Mouse (Mus musculus): ENCODE results near the gene Lima1. TPM values are rescaled to one million over a fixed set of nuclear protein-coding genes. Genes with fewer than 3 reads are reported as not detected.

Gene Lima1
- polyA plus RNA-seq, 1 experiment, result 140 TPM

- Histone ChIP-seq H3K79me2 (ENCODE audit: control insufficient read depth, insufficient read depth) (peaks cover 97% of the 10 kb centered on the region), H3K27me3 (ENCODE audit: control insufficient read depth, insufficient read depth, insufficient read length) (no peaks in the 10 kb centered on the region), H3K4me3 (no peak overlapping the region), H3ac (ENCODE audit: control insufficient read depth, insufficient read length) (no peak overlapping the region), H3K4me2 (ENCODE audit: low read depth) (peak overlapping the region; percentile 2), H3K36me3 (ENCODE audit: control insufficient read depth, insufficient read depth) (peaks cover 34% of the 10 kb centered on the region)
- TF ChIP-seq MAX (IDR thresholded peaks at IDR 0.05; ENCODE audit: low read depth) (no peak), MYOG (IDR thresholded peaks at IDR 0.05; ENCODE audit: control insufficient read depth in 1 of 3, insufficient read depth in 1 of 3, insufficient read length in 2 of 3, low read depth in 2 of 3) (peak in 1 of 3 experiments; percentile 69), TCF12 (IDR thresholded peaks at IDR 0.05; ENCODE audit: insufficient read depth, poor library complexity, severe bottlenecking) (no peak), SRF (IDR thresholded peaks at IDR 0.05; ENCODE audit: control insufficient read depth, insufficient read length, low read depth) (no peak), E2F4 (IDR thresholded peaks at IDR 0.05; ENCODE audit: insufficient read depth) (no peak), USF1 (IDR thresholded peaks at IDR 0.05; ENCODE audit: low read depth) (no peak)
These were observed 63.2 kb downstream of the Lima1 start for GRCm38 (mm10) chr15:99812097-99812496.

DNA sequence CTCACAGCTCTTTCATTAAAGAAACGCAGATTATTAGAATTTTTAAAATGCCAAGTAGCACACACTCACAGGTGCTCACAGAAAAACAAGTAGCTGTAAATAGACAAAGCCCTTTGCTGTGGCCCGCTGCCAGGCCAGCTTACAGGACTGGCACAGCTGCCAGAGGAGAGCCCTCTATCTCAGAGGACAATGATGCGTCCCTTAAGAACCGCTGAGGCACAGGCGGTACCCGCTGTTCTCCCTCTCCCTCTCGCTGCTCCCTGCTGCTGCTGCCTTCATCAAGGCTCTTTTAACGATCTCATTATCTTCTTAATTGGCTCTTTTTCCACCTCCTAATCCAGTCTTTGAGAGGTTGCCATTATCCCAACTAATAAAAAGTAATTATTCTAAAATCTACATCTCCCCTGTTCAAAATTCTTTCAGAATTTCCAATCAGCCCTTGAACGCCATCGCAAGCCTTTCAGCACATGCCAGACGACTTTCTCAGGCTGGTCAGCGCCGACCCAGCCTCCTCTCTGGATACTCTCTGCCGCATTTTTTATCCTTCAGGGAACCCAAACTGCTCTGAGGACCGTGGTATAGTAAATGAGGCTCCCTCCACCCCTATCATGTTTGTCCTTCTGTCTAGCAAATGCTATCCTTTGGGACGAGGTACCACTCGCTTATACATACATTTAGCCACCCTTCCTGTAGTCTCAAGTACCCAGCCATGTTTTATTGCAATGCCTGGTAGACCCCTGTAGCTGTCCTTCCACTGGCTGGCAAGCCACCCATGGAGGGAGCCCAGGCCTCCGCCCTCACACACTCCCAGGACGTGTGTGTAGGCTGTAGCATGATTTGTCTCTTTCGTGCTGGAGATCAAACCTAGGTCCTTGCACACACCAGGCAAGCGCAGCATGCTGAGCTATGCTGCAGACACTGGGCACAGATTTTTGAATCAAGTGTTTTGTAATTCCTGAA, 67.2 kb downstream of the Lima1 start:
- H3K4me2 ChIP-seq (ENCODE audit: low read depth), result peak overlapping the region; percentile 52
- H3ac ChIP-seq (ENCODE audit: control insufficient read depth, insufficient read length), result no peak overlapping the region
- H3K79me2 ChIP-seq (ENCODE audit: control insufficient read depth, insufficient read depth), result peaks cover 86% of the 10 kb centered on the region
- TF ChIP-seq MYOD1 (IDR thresholded peaks at IDR 0.05; ENCODE audit: control insufficient read depth in 1 of 3, insufficient read length in 2 of 3, low read depth in 2 of 3) (peak; percentile 91 to 93 (median 92)), TCF3 (IDR thresholded peaks at IDR 0.05; ENCODE audit: insufficient read length, low read depth) (peak; percentile 32), TCF12 (IDR thresholded peaks at IDR 0.05; ENCODE audit: insufficient read depth, poor library complexity, severe bottlenecking) (peak; percentile 49), POLR2AphosphoS2 (IDR thresholded peaks at IDR 0.05; ENCODE audit: insufficient read length, low read depth) (peak; percentile 64), MYOG (IDR thresholded peaks at IDR 0.05; ENCODE audit: control insufficient read depth in 1 of 3, insufficient read depth in 1 of 3, insufficient read length in 2 of 3, low read depth in 2 of 3) (peak; percentile 63 to 86 (median 85)), CEBPB (IDR thresholded peaks at IDR 0.05; ENCODE audit: insufficient read depth, poor library complexity, severe bottlenecking) (no peak), E2F4 (IDR thresholded peaks at IDR 0.05; ENCODE audit: insufficient read depth) (no peak), SRF (IDR thresholded peaks at IDR 0.05; ENCODE audit: control insufficient read depth, insufficient read length, low read depth) (no peak), POLR2A (IDR thresholded peaks at IDR 0.05; ENCODE audit: insufficient read length, low read depth) (no peak), USF1 (IDR thresholded peaks at IDR 0.05; ENCODE audit: low read depth) (no peak), REST (IDR thresholded peaks at IDR 0.05; ENCODE audit: insufficient read depth, insufficient read length) (no peak), MAX (IDR thresholded peaks at IDR 0.05; ENCODE audit: low read depth) (no peak)
- peaks cover 49% of the 10 kb centered on the region for H3K36me3 ChIP-seq (ENCODE audit: control insufficient read depth, insufficient read depth)
- H3K4me3 ChIP-seq, result no peak overlapping the region
- H3K27me3 ChIP-seq (ENCODE audit: control insufficient read depth, insufficient read depth, insufficient read length), result no peaks in the 10 kb centered on the region

DNA sequence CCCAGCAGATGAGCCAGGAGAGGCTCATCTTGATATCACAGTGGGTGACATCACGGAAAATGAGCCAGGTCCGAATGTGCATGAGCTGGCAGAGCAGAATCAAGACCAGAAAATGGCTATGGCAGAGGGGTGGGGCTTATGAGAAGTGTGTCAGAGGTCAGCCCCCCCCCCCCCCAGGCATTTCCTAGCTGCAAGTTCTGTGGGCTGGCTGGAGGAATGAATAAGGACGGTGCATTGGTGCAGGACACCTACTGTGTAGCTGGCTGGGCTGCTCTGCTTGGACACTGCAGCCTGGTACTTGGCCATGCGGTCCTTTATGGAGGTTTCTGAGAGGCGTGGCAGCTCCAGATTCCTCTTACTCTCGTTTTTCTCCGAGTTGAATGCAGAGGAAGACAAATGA, 69.1 kb downstream of the Lima1 start:
- H3K36me3 ChIP-seq (ENCODE audit: control insufficient read depth, insufficient read depth), result peaks cover 51% of the 10 kb centered on the region
- H3ac ChIP-seq (ENCODE audit: control insufficient read depth, insufficient read length), result no peak overlapping the region
- H3K4me3 ChIP-seq, result no peak overlapping the region
- TF ChIP-seq POLR2AphosphoS2 (IDR thresholded peaks at IDR 0.05; ENCODE audit: insufficient read length, low read depth) (peak; percentile 57), MAX (IDR thresholded peaks at IDR 0.05; ENCODE audit: low read depth) (no peak)
- H3K4me2 ChIP-seq (ENCODE audit: low read depth), result no peak overlapping the region
- H3K27me3 ChIP-seq (ENCODE audit: control insufficient read depth, insufficient read depth, insufficient read length), result no peaks in the 10 kb centered on the region
- peaks cover 70% of the 10 kb centered on the region for H3K79me2 ChIP-seq (ENCODE audit: control insufficient read depth, insufficient read depth)

GRCm38 (mm10) chr15:99805673-99806072, 69.6 kb downstream of the Lima1 start:
- Histone ChIP-seq H3ac (ENCODE audit: control insufficient read depth, insufficient read length) (no peak overlapping the region), H3K27me3 (ENCODE audit: control insufficient read depth, insufficient read depth, insufficient read length) (no peaks in the 10 kb centered on the region), H3K4me3 (no peak overlapping the region), H3K79me2 (ENCODE audit: control insufficient read depth, insufficient read depth) (peaks cover 65% of the 10 kb centered on the region), H3K36me3 (ENCODE audit: control insufficient read depth, insufficient read depth) (peaks cover 56% of the 10 kb centered on the region), H3K4me2 (ENCODE audit: low read depth) (no peak overlapping the region)
- TF ChIP-seq POLR2A (IDR thresholded peaks at IDR 0.05; ENCODE audit: insufficient read length, low read depth) (no peak), MAX (IDR thresholded peaks at IDR 0.05; ENCODE audit: low read depth) (no peak), TCF3 (IDR thresholded peaks at IDR 0.05; ENCODE audit: insufficient read length, low read depth) (no peak), SRF (IDR thresholded peaks at IDR 0.05; ENCODE audit: control insufficient read depth, insufficient read length, low read depth) (no peak), REST (IDR thresholded peaks at IDR 0.05; ENCODE audit: insufficient read depth, insufficient read length) (no peak), CEBPB (IDR thresholded peaks at IDR 0.05; ENCODE audit: insufficient read depth, poor library complexity, severe bottlenecking) (no peak), POLR2AphosphoS2 (IDR thresholded peaks at IDR 0.05; ENCODE audit: insufficient read length, low read depth) (no peak), TCF12 (IDR thresholded peaks at IDR 0.05; ENCODE audit: insufficient read depth, poor library complexity, severe bottlenecking) (no peak), MYOG (IDR thresholded peaks at IDR 0.05; ENCODE audit: control insufficient read depth in 1 of 3, insufficient read depth in 1 of 3, insufficient read length in 2 of 3, low read depth in 2 of 3) (no peak), E2F4 (IDR thresholded peaks at IDR 0.05; ENCODE audit: insufficient read depth) (no peak), MYOD1 (IDR thresholded peaks at IDR 0.05; ENCODE audit: control insufficient read depth in 1 of 3, insufficient read length in 2 of 3, low read depth in 2 of 3) (no peak), USF1 (IDR thresholded peaks at IDR 0.05; ENCODE audit: low read depth) (no peak)

DNA sequence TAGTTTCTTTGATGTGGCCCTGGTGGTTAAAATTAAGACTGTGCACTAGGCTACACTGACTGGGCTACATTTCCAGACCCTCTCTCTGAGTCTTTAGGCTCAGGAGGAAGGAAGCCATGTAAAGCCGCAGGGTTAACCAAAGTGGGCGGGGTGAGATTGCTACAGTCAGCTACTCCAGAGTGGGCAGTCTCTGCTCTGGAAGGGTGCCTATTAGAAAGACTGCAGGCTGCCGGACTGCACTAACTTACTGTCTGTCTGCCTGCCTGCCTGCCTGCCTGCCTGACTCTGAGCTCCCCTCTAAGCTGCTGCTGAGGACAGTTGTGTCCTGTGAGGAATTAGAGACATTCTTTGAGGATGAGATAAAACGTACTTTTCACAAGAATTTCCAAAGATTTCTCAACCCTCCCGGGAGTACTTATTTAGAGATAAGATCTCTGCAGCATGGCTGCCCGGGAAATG, 72.0 kb downstream of the Lima1 start:
- H3ac ChIP-seq (ENCODE audit: control insufficient read depth, insufficient read length), result no peak overlapping the region
- peak overlapping the region; percentile 49 for H3K4me2 ChIP-seq (ENCODE audit: low read depth)
- peaks cover 47% of the 10 kb centered on the region for H3K79me2 ChIP-seq (ENCODE audit: control insufficient read depth, insufficient read depth)
- peak; percentile 66 for TF ChIP-seq POLR2A (IDR thresholded peaks at IDR 0.05; ENCODE audit: insufficient read length, low read depth)
- peak; percentile 79 for TF ChIP-seq CEBPB (IDR thresholded peaks at IDR 0.05; ENCODE audit: insufficient read depth, poor library complexity, severe bottlenecking)
- TF ChIP-seq POLR2AphosphoS2 (IDR thresholded peaks at IDR 0.05; ENCODE audit: insufficient read length, low read depth), result peak; percentile 59
- TF ChIP-seq MYOD1 (IDR thresholded peaks at IDR 0.05; ENCODE audit: control insufficient read depth in 1 of 3, insufficient read length in 2 of 3, low read depth in 2 of 3), result peak in 2 of 3 experiments; percentile 4 to 37
- no peak for TF ChIP-seq MYOG (IDR thresholded peaks at IDR 0.05; ENCODE audit: control insufficient read depth in 1 of 3, insufficient read depth in 1 of 3, insufficient read length in 2 of 3, low read depth in 2 of 3)
- no peak for TF ChIP-seq TCF3 (IDR thresholded peaks at IDR 0.05; ENCODE audit: insufficient read length, low read depth)
- no peak overlapping the region for H3K4me3 ChIP-seq
- peaks cover 71% of the 10 kb centered on the region for H3K36me3 ChIP-seq (ENCODE audit: control insufficient read depth, insufficient read depth)
- no peaks in the 10 kb centered on the region for H3K27me3 ChIP-seq (ENCODE audit: control insufficient read depth, insufficient read depth, insufficient read length)
